Mouse (Mus musculus) adrenal gland, adult 18-20 months (tissue): ENCODE data around the gene Cdh1. TPM values are rescaled to one million over a fixed set of nuclear protein-coding genes. Genes with fewer than 3 reads are reported as not detected.

Experiments used
- total RNA-seq, 2 experiments: library from RNA; stranded (reverse); gene quantifications; 1 replicate in 1 of 2; 2 replicates in 1 of 2; pipeline ENCODE4 v1.2.3; 2021

The Cdh1 gene
- total RNA-seq, 2 experiments from 2014 or later: 0.16 to 0.27 TPM

Other genes starting within 250 kb of the Cdh1 start
- gene Zfp90, start 188.0 kb upstream of the Cdh1 start, total RNA-seq: 1 to 10 TPM; 4.0 to 5.2 TPM
- gene 6030452D12Rik, start 102.8 kb upstream of the Cdh1 start, total RNA-seq: not detected
- gene Cdh3, start 92.5 kb upstream of the Cdh1 start, total RNA-seq: under 1 TPM; 0.36 to 0.83 TPM
- 100 to 1,000 TPM; 116 to 132 TPM for gene Gm10073, start 29.9 kb upstream of the Cdh1 start, total RNA-seq
- gene Tango6, start 79.7 kb downstream of the Cdh1 start, total RNA-seq: 1 to 10 TPM; 7.1 to 8.4 TPM